Mouse (Mus musculus) megakaryocyte, embryonic 14.5 days (primary cell): ENCODE results near the gene Cep295.

Experiments
- FLI1 ChIP-seq: IDR thresholded peaks from 2 replicates; pipeline ENCODE4 v1.6.1; 2012; ENCODE audit warnings: low read length, inconsistent platforms, mixed read lengths
- GATA1 ChIP-seq: IDR thresholded peaks from 3 replicates; pipeline ENCODE4 v1.6.1; 2012; ENCODE audit warnings: mixed read lengths, low read length, inconsistent platforms, borderline replicate concordance

GRCm38 (mm10) chr9:15317223-15318169 is 40.1 kb downstream of the Cep295 start:
- TF ChIP-seq FLI1 (no peak), GATA1 (no peak)
